Mouse (Mus musculus): ENCODE measurements around the gene Abcc12. TPM values are rescaled to one million over a fixed set of nuclear protein-coding genes. Genes with fewer than 3 reads are reported as not detected.

The Abcc12 gene
- total and polyA plus RNA-seq, 3 experiments, result not detected

DNA sequence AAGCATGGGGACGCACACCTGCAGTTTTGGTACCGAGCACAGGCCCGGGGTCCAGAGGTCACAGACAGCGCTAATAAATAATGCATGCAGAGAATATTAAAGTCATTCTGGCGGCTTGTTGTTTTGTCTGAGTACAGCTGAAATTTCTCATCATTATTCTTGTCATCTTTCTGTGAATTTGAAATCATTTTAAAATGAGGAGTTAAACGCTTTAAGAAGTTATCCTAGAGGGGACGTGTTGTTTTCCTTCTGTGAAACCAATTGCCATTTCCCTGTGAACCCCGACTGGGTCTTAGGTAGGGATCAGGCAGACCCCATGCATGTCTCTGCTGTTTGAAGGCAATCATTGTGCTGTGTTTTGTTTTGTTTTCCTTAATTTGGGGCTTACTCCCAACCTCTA lies 2.9 kb downstream of the Abcc12 start:
- H3K4me3 ChIP-seq (ENCODE audit: control insufficient read depth in 1 of 2, insufficient read depth in 1 of 2, low read depth in 2 of 2, low read length in 2 of 2), result no peak overlapping the region
- no peaks in the 10 kb centered on the region for H3K4me1 ChIP-seq (ENCODE audit: control insufficient read depth in 1 of 2, insufficient read depth in 2 of 2, low read length in 2 of 2)
- H3K9me3 ChIP-seq (replicated peaks; ENCODE audit: insufficient read depth, low read length), result no peaks in the 10 kb centered on the region
- H3K27ac ChIP-seq (ENCODE audit: control insufficient read depth, low read depth, low read length), result no peak overlapping the region
- no peaks in the 10 kb centered on the region for H3K79me2 ChIP-seq (ENCODE audit: control insufficient read depth, insufficient read depth, low read length, poor library complexity)
- DNase-seq (ENCODE audit: low read depth, low spot score), result no peak
- no peaks in the 10 kb centered on the region for H3K36me3 ChIP-seq (ENCODE audit: control insufficient read depth in 1 of 2, insufficient read depth in 2 of 2, low read length in 2 of 2)
- TF ChIP-seq EP300 (IDR thresholded peaks at IDR 0.05; ENCODE audit: low read depth in 1 of 2, low read length in 2 of 2), result no peak
- TF ChIP-seq GABPA (IDR thresholded peaks at IDR 0.05; ENCODE audit: low read depth, low read length), result no peak
- peaks cover 0 to 2% of the 10 kb centered on the region in 2 experiments; a peak in 3 of 4 replicates for H3K27me3 ChIP-seq (ENCODE audit: control insufficient read depth in 1 of 2, insufficient read depth in 2 of 2, low read length in 2 of 2)
- no peak overlapping the region for H3K9ac ChIP-seq (ENCODE audit: control insufficient read depth, low read depth, low read length, poor library complexity, severe bottlenecking)

DNA sequence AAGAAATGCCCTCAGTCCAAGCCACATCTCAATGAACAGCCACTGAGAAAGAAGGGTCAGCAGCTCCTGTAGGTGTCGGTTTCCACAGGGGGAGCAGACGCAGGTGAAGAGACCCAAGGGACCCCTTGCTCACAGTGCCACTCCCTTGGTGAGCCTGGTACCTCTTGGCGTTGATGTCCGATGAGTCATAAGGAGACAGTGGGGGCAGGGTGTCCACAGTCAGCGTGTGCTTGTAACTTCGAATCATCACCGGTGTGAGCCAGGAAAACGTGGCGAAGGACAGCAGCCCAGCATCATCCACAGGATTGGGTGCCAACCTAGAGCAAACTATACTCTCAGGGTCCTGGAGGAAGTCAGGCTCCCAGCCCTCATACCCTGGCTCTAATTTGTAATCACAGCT lies 16.8 kb downstream of the Abcc12 start:
- Histone ChIP-seq H3K9me3 (replicated peaks; ENCODE audit: insufficient read depth, low read length) (no peaks in the 10 kb centered on the region), H3K79me2 (ENCODE audit: control insufficient read depth, insufficient read depth, low read length, poor library complexity) (no peaks in the 10 kb centered on the region), H3K4me1 (ENCODE audit: control insufficient read depth in 1 of 2, insufficient read depth in 2 of 2, low read length in 2 of 2) (no peaks in the 10 kb centered on the region), H3K4me3 (ENCODE audit: control insufficient read depth in 1 of 2, insufficient read depth in 1 of 2, low read depth in 2 of 2, low read length in 2 of 2) (no peak overlapping the region), H3K36me3 (ENCODE audit: control insufficient read depth in 1 of 2, insufficient read depth in 2 of 2, low read length in 2 of 2) (no peaks in the 10 kb centered on the region), H3K27me3 (ENCODE audit: control insufficient read depth in 1 of 2, insufficient read depth in 2 of 2, low read length in 2 of 2) (no peaks in the 10 kb centered on the region), H3K27ac (ENCODE audit: control insufficient read depth, low read depth, low read length) (no peak overlapping the region), H3K9ac (ENCODE audit: control insufficient read depth, low read depth, low read length, poor library complexity, severe bottlenecking) (no peak overlapping the region)
- TF ChIP-seq POLR2AphosphoS2 (IDR thresholded peaks at IDR 0.05; ENCODE audit: low read length) (no peak), ETS1 (IDR thresholded peaks at IDR 0.05; ENCODE audit: low read depth, low read length) (no peak), KAT2A (conservative IDR thresholded peaks at IDR 0.05; ENCODE audit: low read depth, low read length) (no peak), TCF12 (IDR thresholded peaks at IDR 0.05; ENCODE audit: low read depth, low read length) (no peak), CTCF (IDR thresholded peaks at IDR 0.05 in 2 of 3, conservative IDR thresholded peaks at IDR 0.05 in 1 of 3; ENCODE audit: control insufficient read depth in 1 of 3, insufficient read depth in 1 of 3, low read depth in 2 of 3, low read length in 3 of 3, poor library complexity in 1 of 3, severe bottlenecking in 1 of 3) (no peak), MYB (IDR thresholded peaks at IDR 0.05; ENCODE audit: low read depth, low read length) (no peak), TAL1 (IDR thresholded peaks at IDR 0.05; ENCODE audit: low read length) (no peak), UBTF (IDR thresholded peaks at IDR 0.05; ENCODE audit: borderline replicate concordance, insufficient read depth, low read depth, low read length) (no peak), ZC3H11A (IDR thresholded peaks at IDR 0.05; ENCODE audit: low read depth, low read length) (no peak), SMC3 (IDR thresholded peaks at IDR 0.05; ENCODE audit: low read depth, low read length) (no peak)
- DNase-seq (ENCODE audit: low read depth, low spot score), result no peak

DNA sequence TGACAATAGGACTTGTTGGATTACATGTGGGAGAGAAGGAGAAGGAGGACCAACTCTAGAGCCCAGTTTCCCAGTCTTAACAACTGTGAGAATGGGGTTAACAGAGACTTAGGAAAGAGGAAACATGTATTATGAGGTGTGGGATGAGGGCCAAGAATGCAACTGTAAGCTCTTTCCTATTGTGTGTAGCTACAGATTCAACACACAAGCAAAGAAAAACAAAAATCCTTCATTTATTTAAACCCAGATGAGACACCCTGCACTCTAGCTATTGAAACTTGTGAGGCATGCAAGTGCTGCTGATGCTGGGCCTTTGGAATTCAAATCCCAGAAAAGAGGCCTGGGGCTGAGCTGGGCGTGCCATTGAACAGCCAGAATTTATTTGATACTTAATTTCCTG lies 18.7 kb downstream of the Abcc12 start:
- H3K79me2 ChIP-seq (ENCODE audit: control insufficient read depth, insufficient read depth, low read length, poor library complexity), result no peaks in the 10 kb centered on the region
- no peaks in the 10 kb centered on the region; a peak in 1 of 4 replicates for H3K27me3 ChIP-seq (ENCODE audit: control insufficient read depth in 1 of 2, insufficient read depth in 2 of 2, low read length in 2 of 2)
- H3K9me3 ChIP-seq (replicated peaks; ENCODE audit: insufficient read depth, low read length), result no peaks in the 10 kb centered on the region
- no peaks in the 10 kb centered on the region for H3K4me1 ChIP-seq (ENCODE audit: control insufficient read depth in 1 of 2, insufficient read depth in 2 of 2, low read length in 2 of 2)
- H3K9ac ChIP-seq (ENCODE audit: control insufficient read depth, low read depth, low read length, poor library complexity, severe bottlenecking), result no peak overlapping the region
- DNase-seq (ENCODE audit: low read depth, low spot score), result no peak
- no peak overlapping the region for H3K27ac ChIP-seq (ENCODE audit: control insufficient read depth, low read depth, low read length)
- TF ChIP-seq E2F4 (IDR thresholded peaks at IDR 0.05; ENCODE audit: borderline replicate concordance, low read depth, low read length) (no peak), POLR2AphosphoS5 (IDR thresholded peaks at IDR 0.05; ENCODE audit: borderline replicate concordance, low read depth, low read length) (no peak), MAZ (IDR thresholded peaks at IDR 0.05; ENCODE audit: low read depth, low read length) (no peak), UBTF (IDR thresholded peaks at IDR 0.05; ENCODE audit: borderline replicate concordance, insufficient read depth, low read depth, low read length) (no peak), CHD2 (IDR thresholded peaks at IDR 0.05; ENCODE audit: low read length) (no peak), MAFK (IDR thresholded peaks at IDR 0.05; ENCODE audit: borderline replicate concordance, low read depth, low read length) (no peak), POLR2A (IDR thresholded peaks at IDR 0.05; ENCODE audit: control insufficient read depth in 1 of 2, insufficient read depth in 1 of 2, low read depth in 1 of 2, low read length in 2 of 2, poor library complexity in 1 of 2) (no peak), MYC (IDR thresholded peaks at IDR 0.05; ENCODE audit: low read depth, low read length) (no peak)
- H3K36me3 ChIP-seq (ENCODE audit: control insufficient read depth in 1 of 2, insufficient read depth in 2 of 2, low read length in 2 of 2), result no peaks in the 10 kb centered on the region
- no peak overlapping the region for H3K4me3 ChIP-seq (ENCODE audit: control insufficient read depth in 1 of 2, insufficient read depth in 1 of 2, low read depth in 2 of 2, low read length in 2 of 2)

Data from MEL (cell line).